Mouse (Mus musculus) lung, embryonic 14.5 days (tissue): Measurements from ENCODE around the gene Dab2. TPM values are rescaled to one million over a fixed set of nuclear protein-coding genes. Genes with fewer than 3 reads are reported as not detected.

Experiments used
- ATAC-seq: fragments of 200-750 bp; cut with Nextera tagmentation; 2 replicates; pipeline ENCODE4 v1.8.0; 2017; ENCODE audit warnings: mild to moderate bottlenecking, moderate TSS enrichment, moderate library complexity; ENCODE audit not compliant: insufficient read depth
- DNase-seq: peaks from one replicate; pipeline ENCODE4 v3.0.0-alpha.2; 2015
- H3K27ac ChIP-seq: fragments of 300-500 bp; sonication (generic); 2 replicates; pipeline ENCODE4 v1.5.1; 2014; ENCODE audit warnings: low read depth, mild to moderate bottlenecking, moderate library complexity
- H3K27me3 ChIP-seq: fragments of 300-500 bp; sonication (generic); 2 replicates; pipeline ENCODE4 v1.6.1; 2014; ENCODE audit warnings: low read length, control low read depth; ENCODE audit not compliant: insufficient read depth
- H3K36me3 ChIP-seq: fragments of 300-500 bp; sonication (generic); 2 replicates; pipeline ENCODE4 v1.6.1; 2014; ENCODE audit warnings: control low read depth; ENCODE audit not compliant: insufficient read depth
- H3K4me1 ChIP-seq: fragments of 300-500 bp; sonication (generic); 2 replicates; pipeline ENCODE4 v1.6.1; 2014; ENCODE audit warnings: antibody characterized with exemption, control low read depth; ENCODE audit not compliant: insufficient read depth
- H3K4me2 ChIP-seq: fragments of 300-500 bp; sonication (generic); 2 replicates; pipeline ENCODE4 v1.6.1; 2014; ENCODE audit warnings: mild to moderate bottlenecking
- H3K4me3 ChIP-seq: fragments of 300-500 bp; sonication (generic); 2 replicates; pipeline ENCODE4 v1.5.1; 2014; ENCODE audit warnings: low read depth, low read length
- H3K9ac ChIP-seq: fragments of 300-500 bp; sonication (generic); 2 replicates; pipeline ENCODE4 v1.6.1; 2014
- H3K9me3 ChIP-seq: fragments of 300-500 bp; sonication (generic); 2 replicates; pipeline ENCODE4 v1.6.1; 2016; ENCODE audit warnings: low read depth, low read length, control low read depth
- CTCF ChIP-seq: IDR thresholded peaks from 2 replicates; pipeline ENCODE4 v1.5.1; 2016; ENCODE audit warnings: antibody characterized with exemption, low read depth
- WGBS: fragments of 180-500 bp; shearing (Covaris S2); extraction: QIAGEN DNeasy Blood & Tissue Kit; methylation state at CpG from one replicate; pipeline ENCODE4 v1.1.7; 2014; 5-methylcytosine and 5-hydroxymethylcytosine counted together
- polyA plus RNA-seq: library from polyadenylated mRNA; unstranded; fragments of >200 nt; fragmentation: Nextera tagmentation; extraction: Ambion mirVana; gene quantifications from 2 replicates; pipeline ENCODE4 v1.2.1, GENCODE M21; 2014

Dab2 gene
- polyA plus RNA-seq, 1 experiment from 2014 or later = 50.0 TPM

DNA sequence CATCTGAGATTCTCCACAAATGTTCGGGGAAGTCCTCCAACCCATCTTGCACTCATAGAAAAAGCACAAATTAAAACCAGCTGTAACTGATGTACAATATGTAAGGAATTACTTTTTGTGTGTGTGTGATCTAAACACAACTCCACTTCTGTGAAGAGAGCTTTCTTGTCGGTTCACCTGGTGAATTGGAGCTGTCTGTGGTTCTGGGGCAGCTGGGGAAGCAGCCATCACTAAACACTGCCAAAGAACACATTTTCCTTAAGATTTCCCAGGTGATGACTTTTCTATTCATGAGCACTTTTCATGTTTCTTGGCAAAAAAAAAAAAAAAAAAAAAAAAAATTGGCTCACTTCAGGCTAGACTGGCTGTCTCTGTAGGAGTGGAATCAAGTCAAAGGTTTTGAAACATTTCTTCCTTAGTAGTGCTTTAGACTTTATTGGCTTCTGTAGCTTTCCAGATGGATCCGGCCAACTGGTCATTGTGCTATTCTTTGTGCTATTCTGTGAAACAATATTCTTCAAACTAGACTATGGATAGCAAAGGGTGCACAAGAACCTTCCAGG lies 163.9 kb downstream of the Dab2 start:
- 77% methylated on average over 3 of the region's 3 CpGs for WGBS

DNA sequence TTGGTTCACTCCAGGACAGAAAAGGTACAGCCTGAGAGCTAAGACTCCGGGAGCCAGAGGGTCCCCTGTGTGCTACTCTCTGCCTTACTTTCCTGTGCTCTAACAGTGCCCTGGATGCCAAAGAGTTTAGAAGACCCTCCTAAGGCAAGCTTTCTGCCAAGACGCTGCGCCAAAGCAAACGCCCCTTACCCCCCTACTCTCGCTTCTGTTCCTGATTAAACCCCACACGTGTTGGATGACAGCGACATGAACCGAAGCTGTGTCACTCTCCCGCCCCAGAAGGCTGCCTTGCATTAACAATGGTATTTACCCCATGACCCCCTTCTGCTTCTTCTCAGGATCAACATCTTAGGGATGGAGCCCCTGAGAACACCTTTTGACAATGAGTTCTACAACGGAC lies 167.4 kb downstream of the Dab2 start:
- DNase-seq (no peak), ATAC-seq (no peak)
- TF ChIP-seq CTCF = no peak
- Histone ChIP-seq H3K9ac (no peak overlapping the region), H3K4me1 (no peaks in the 10 kb centered on the region), H3K36me3 (no peaks in the 10 kb centered on the region), H3K4me3 (no peak overlapping the region), H3K27ac (no peak overlapping the region), H3K9me3 (no peaks in the 10 kb centered on the region), H3K4me2 (no peak overlapping the region), H3K27me3 (no peaks in the 10 kb centered on the region)
- 71% methylated on average over 10 of the region's 10 CpGs for WGBS

More for the DNA sequence above, 163.9 kb downstream of the Dab2 start:
- H3K4me3 ChIP-seq = no peak overlapping the region
- no peak overlapping the region for H3K27ac ChIP-seq
- TF ChIP-seq CTCF = no peak
- ATAC-seq (no peak), DNase-seq (no peak)
- no peaks in the 10 kb centered on the region for H3K4me1 ChIP-seq
- no peaks in the 10 kb centered on the region for H3K9me3 ChIP-seq
- H3K27me3 ChIP-seq = no peaks in the 10 kb centered on the region
- no peak overlapping the region for H3K4me2 ChIP-seq
- no peaks in the 10 kb centered on the region for H3K36me3 ChIP-seq
- no peak overlapping the region for H3K9ac ChIP-seq

DNA sequence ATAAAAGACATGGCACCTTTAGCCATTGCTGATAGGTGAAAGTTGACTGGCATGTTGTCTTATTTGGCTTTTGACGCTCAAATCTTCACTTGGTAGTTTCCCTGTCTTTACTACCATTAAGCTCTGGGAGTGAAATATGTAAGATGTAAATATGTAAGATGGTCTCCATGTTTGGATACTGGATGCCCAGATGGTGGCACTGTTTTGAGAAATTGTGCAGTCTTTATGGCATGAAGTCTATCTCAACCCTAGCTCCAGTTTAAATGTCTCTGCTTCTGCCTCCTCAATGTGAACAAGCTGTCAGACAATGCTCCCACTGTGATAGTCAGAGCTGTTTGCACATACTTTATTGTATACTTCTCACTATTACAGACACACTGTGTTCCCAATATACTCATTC lies 169.3 kb downstream of the Dab2 start:
- H3K27ac ChIP-seq = no peak overlapping the region
- TF ChIP-seq CTCF = no peak
- no peak for ATAC-seq

DNA sequence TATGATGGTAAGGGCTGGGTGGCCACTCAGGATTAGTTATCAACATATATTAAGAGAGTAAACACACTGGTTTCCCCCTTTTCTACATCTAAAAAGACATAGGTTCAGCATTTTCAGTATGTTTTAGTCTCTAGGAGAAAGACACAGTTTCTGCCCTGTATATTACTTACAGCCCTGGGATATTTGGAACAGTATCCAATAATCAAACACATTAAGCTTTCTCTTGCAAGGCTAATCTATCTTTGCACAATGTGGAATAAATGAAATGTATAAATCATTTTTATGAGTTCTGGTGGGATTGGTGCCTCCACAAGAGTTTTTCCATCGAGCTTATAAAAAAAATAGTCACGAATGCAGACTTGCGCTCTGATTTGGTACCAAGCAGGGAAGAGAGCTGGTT lies 169.8 kb downstream of the Dab2 start:
- no peak for TF ChIP-seq CTCF
- Histone ChIP-seq H3K4me2 (no peak overlapping the region), H3K9me3 (no peaks in the 10 kb centered on the region), H3K4me3 (no peak overlapping the region), H3K9ac (no peak overlapping the region), H3K4me1 (no peaks in the 10 kb centered on the region), H3K27ac (no peak overlapping the region), H3K36me3 (no peaks in the 10 kb centered on the region), H3K27me3 (no peaks in the 10 kb centered on the region)
- DNase-seq (no peak), ATAC-seq (no peak)
- 82% methylated on average over 3 of the region's 3 CpGs for WGBS

More for the DNA sequence above, 169.3 kb downstream of the Dab2 start:
- Histone ChIP-seq H3K27me3 (no peaks in the 10 kb centered on the region), H3K4me1 (no peaks in the 10 kb centered on the region), H3K36me3 (no peaks in the 10 kb centered on the region), H3K4me3 (no peak overlapping the region), H3K9me3 (no peaks in the 10 kb centered on the region), H3K9ac (no peak overlapping the region), H3K4me2 (no peak overlapping the region)
- WGBS = 86% methylated on average over 1 of the region's 1 CpGs
- DNase-seq = no peak

DNA sequence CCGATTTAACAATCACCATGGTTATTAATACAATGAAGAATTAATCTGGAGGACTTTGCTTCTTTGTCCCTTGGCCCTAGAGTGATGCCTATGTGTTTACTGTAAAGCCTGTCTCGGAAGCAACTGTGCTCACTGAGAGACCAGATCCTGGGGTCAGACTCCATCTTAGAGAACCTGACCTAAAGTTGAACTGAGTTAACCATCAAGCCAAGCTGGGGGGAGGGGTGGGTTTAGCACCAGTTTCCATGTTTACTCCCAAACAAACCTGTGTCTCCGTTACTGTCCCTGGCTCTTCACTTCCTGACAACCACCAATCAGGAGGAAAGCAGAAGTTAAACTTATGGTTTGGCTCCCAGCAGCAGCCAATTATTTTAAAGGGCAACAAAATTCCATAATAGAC lies 184.0 kb downstream of the Dab2 start:
- no peak for DNase-seq
- Histone ChIP-seq H3K27me3 (no peaks in the 10 kb centered on the region), H3K9ac (no peak overlapping the region), H3K9me3 (no peaks in the 10 kb centered on the region), H3K4me2 (no peak overlapping the region), H3K4me1 (no peaks in the 10 kb centered on the region), H3K36me3 (no peaks in the 10 kb centered on the region), H3K27ac (no peak overlapping the region), H3K4me3 (no peak overlapping the region)
- TF ChIP-seq CTCF = no peak
- 52% methylated on average over 3 of the region's 3 CpGs for WGBS
- ATAC-seq = no peak

Other genes with a start within 250 kb of the Dab2 start
- not detected in 2 replicates for gene C9, start 145.5 kb downstream of the Dab2 start, polyA plus RNA-seq
- gene Fyb, start 223.1 kb downstream of the Dab2 start, polyA plus RNA-seq = 6.2 and 6.5 TPM in 2 replicates